Mouse (Mus musculus): ENCODE data around the gene Strn4. TPM values are rescaled to one million over a fixed set of nuclear protein-coding genes. Genes with fewer than 3 reads are reported as not detected.

The Strn4 gene
- polyA plus RNA-seq, 1 experiment from 2014 or later: 149 TPM

GRCm38 (mm10) chr7:16784498-16784976, 31.2 kb upstream of the Strn4 start:
- Histone ChIP-seq H3K27me3 (no peaks in the 10 kb centered on the region), H3K27ac (no peak overlapping the region), H3K36me3 (peaks cover 13% of the 10 kb centered on the region; the same call in 1 of the 2 replicates), H3K9ac (no peak overlapping the region), H3K4me3 (0 out of 2 replicates have a peak overlapping the region, but pooled peaks have one; percentile 2), H3K4me1 (peaks cover 23% of the 10 kb centered on the region), H3K4me2 (replicated peaks) (peak overlapping the region; percentile 99), H3K9me3 (no peaks in the 10 kb centered on the region)
- WGBS: 82% methylated on average over 10 of the region's 10 CpGs
- no peak for ATAC-seq (ENCODE audit: insufficient number of reproducible peaks, insufficient read depth, low FRiP score, low TSS enrichment)

DNA sequence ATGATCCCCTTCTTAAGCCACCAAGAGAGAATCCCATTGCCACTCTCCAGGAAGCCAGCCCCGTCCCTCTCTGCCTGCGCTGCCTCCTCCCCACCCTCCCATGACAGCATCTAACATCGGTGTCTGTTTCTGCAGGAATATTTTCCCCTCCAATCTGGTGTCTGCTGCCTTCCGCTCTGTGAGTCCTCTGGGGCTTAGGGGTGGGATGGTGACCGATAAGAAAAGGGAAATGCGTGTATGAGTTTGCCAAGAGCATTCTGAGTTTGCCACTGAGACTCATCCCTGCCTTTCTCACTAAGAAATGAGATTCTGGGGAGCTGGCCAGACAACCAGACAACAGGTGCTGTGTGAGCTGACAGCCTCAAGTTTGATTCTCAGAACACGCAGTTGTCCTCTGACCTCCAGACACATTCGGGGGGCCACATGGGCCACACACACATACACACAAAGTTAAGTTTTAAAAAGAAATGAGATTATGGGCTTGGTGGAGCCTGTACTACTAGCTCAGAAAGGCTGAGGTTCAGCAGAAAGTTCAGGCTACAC, 30.1 kb upstream of the Strn4 start:
- Histone ChIP-seq H3K4me3 (no peak overlapping the region), H3K27me3 (no peaks in the 10 kb centered on the region), H3K4me2 (replicated peaks) (no peak overlapping the region), H3K27ac (no peak overlapping the region), H3K4me1 (peaks cover 23% of the 10 kb centered on the region), H3K9me3 (no peaks in the 10 kb centered on the region), H3K36me3 (peaks cover 13% of the 10 kb centered on the region; the same call in 1 of the 2 replicates), H3K9ac (no peak overlapping the region)
- ATAC-seq (ENCODE audit: insufficient number of reproducible peaks, insufficient read depth, low FRiP score, low TSS enrichment): no peak
- 88% methylated on average over 8 of the region's 8 CpGs for WGBS

DNA sequence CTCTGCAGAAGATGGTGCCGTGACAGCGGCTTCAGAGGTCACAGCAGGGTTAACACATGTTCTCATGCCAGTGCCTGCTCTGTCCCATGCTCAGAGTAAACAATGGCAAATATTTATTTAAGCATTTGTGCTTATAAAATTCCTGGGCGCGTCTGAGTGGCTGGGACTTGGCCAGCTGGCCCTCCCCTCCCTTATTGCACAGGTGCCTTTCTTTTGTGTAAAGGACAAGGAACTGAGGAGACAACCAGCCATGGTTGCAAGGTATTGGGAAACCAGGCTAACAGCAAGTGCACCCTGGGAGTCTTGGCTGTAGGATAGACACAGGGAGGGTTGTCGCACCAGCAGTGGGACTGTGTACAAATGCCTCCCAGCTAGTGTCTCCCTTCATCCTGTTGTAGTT, 23.4 kb upstream of the Strn4 start:
- Histone ChIP-seq H3K27ac (no peak overlapping the region), H3K9me3 (no peaks in the 10 kb centered on the region), H3K4me2 (replicated peaks) (no peak overlapping the region), H3K4me3 (no peak overlapping the region), H3K36me3 (peaks cover 24% of the 10 kb centered on the region; the same call in 1 of the 2 replicates), H3K27me3 (no peaks in the 10 kb centered on the region), H3K4me1 (no peaks in the 10 kb centered on the region), H3K9ac (no peak overlapping the region)
- no peak for ATAC-seq (ENCODE audit: insufficient number of reproducible peaks, insufficient read depth, low FRiP score, low TSS enrichment)
- 67% methylated on average over 5 of the region's 5 CpGs for WGBS

DNA sequence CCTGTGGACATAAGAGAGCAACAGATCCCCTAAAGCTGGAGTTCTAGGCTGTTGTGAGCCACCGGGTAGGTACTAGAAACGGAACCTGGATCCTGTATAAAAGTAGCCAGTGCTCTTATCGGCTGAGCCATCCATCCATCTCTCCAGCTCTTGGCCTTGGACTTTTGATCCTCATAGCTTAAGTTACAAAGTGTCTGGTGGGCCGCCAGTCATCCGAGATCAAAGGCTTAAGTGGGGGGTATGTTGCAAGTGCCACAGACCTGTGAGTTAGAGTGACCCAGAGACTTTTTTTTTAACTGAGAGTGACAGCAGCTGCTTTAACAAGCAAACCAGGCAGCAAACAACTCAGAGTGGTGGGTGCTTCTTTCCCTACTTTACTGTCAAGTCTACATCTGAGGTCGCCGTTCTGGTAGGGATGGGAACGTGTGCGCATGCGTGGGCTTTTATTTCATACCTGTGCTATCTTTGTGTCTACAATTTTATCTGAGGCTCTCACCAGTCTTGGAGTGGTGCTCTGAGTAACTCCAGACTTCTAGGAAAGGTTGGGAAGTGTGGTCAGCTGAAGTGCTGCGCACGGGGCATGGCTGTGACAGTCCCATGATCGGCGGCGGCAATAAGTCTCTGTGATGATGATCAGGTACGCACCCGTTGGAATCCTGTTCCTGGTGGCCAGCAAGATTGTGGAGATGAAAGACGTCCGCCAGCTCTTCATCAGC, 22.5 kb upstream of the Strn4 start:
- Histone ChIP-seq H3K27ac (no peak overlapping the region), H3K4me2 (replicated peaks) (no peak overlapping the region), H3K4me3 (no peak overlapping the region), H3K4me1 (no peaks in the 10 kb centered on the region), H3K27me3 (no peaks in the 10 kb centered on the region), H3K9ac (no peak overlapping the region), H3K36me3 (peaks cover 26% of the 10 kb centered on the region; the same call in 1 of the 2 replicates), H3K9me3 (no peaks in the 10 kb centered on the region)
- 88% methylated on average over 19 of the region's 19 CpGs for WGBS
- no peak for ATAC-seq (ENCODE audit: insufficient number of reproducible peaks, insufficient read depth, low FRiP score, low TSS enrichment)

- Histone ChIP-seq H3K27ac (no peak overlapping the region), H3K9me3 (no peaks in the 10 kb centered on the region), H3K4me3 (no peak overlapping the region), H3K4me2 (replicated peaks) (no peak overlapping the region), H3K27me3 (no peaks in the 10 kb centered on the region), H3K9ac (no peak overlapping the region), H3K4me1 (no peaks in the 10 kb centered on the region), H3K36me3 (peaks cover 25% of the 10 kb centered on the region; the same call in 1 of the 2 replicates)
- ATAC-seq (ENCODE audit: insufficient number of reproducible peaks, insufficient read depth, low FRiP score, low TSS enrichment): no peak
- WGBS: 88% methylated on average over 5 of the region's 5 CpGs
Measured at GRCm38 (mm10) chr7:16794886-16795285, 20.8 kb upstream of the Strn4 start.

DNA sequence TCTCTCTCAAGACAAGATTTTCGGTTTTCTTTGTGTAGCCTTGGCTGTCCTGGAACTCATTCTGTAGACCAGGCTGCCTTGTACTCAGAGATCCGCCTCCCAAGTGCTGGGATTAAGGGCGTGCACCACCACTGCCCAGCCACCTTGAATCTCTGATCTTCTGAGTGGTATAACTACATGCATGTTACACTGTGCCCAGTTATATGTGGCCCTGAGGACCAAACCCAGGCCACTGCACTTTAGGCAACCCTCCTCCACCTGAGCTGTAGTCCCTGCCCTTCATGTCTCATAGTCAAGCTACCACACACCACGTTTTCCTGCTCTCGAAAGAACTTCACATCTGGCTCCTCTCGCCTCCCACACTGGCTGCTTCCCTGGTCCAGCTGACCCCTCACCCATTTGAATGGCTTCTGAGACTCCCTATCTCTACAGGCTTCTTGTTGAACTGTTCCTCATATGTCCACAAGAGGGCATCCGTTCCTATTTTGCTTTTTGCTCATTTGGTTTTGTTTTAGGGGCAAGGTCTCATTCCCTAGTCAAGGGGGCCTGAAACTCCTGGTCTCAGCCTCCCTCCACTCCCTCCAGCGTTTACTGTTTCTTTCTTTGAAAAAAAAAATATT, 11.2 kb upstream of the Strn4 start:
- H3K4me1 ChIP-seq: no peaks in the 10 kb centered on the region
- H3K4me3 ChIP-seq: no peak overlapping the region
- no peak overlapping the region for H3K4me2 ChIP-seq (replicated peaks)
- H3K27ac ChIP-seq: no peak overlapping the region
- 33% methylated on average over 8 of the region's 8 CpGs for WGBS
- no peak for ATAC-seq (ENCODE audit: insufficient number of reproducible peaks, insufficient read depth, low FRiP score, low TSS enrichment)
- H3K9ac ChIP-seq: no peak overlapping the region
- H3K9me3 ChIP-seq: no peaks in the 10 kb centered on the region
- H3K27me3 ChIP-seq: no peaks in the 10 kb centered on the region
- H3K36me3 ChIP-seq: peaks cover 16% of the 10 kb centered on the region

- 87% methylated on average over 9 of the region's 9 CpGs for WGBS
- H3K27ac ChIP-seq: no peak overlapping the region
- H3K4me3 ChIP-seq: no peak overlapping the region
- H3K4me1 ChIP-seq: peaks cover 20% of the 10 kb centered on the region
- ATAC-seq (ENCODE audit: insufficient number of reproducible peaks, insufficient read depth, low FRiP score, low TSS enrichment): no peak
- peaks cover 18% of the 10 kb centered on the region for H3K36me3 ChIP-seq
- H3K27me3 ChIP-seq: peaks cover 25% of the 10 kb centered on the region
- H3K9me3 ChIP-seq: no peaks in the 10 kb centered on the region
- no peak overlapping the region for H3K4me2 ChIP-seq (replicated peaks)
- no peak overlapping the region for H3K9ac ChIP-seq
Measured at GRCm38 (mm10) chr7:16807936-16808335, 7.8 kb upstream of the Strn4 start.

DNA sequence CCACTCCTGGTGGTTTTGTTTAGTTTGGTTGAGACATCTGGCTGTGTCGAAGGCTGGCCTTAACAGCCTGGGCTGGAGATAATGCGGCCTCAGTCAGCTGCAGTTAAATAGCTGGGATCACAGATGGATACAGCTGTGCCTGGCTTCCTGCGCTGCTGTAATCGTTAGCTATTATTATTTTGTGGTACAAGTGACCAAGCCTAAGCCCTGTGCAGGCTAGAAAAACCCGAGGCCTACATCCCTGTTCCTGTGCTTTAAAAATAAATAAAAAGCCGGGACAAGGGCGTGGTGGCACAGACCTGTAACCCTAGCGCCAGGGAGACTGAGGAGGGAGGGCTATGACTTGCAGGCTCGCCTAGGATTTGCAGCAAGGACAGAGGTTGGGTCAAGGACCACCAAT, 7.0 kb upstream of the Strn4 start:
- no peak overlapping the region for H3K9ac ChIP-seq
- H3K9me3 ChIP-seq: no peaks in the 10 kb centered on the region
- no peak overlapping the region for H3K4me2 ChIP-seq (replicated peaks)
- H3K36me3 ChIP-seq: peaks cover 23% of the 10 kb centered on the region
- H3K4me1 ChIP-seq: peaks cover 20% of the 10 kb centered on the region
- no peak overlapping the region for H3K4me3 ChIP-seq
- WGBS: 80% methylated on average over 9 of the region's 9 CpGs
- H3K27ac ChIP-seq: no peak overlapping the region
- peaks cover 25% of the 10 kb centered on the region for H3K27me3 ChIP-seq
- no peak for ATAC-seq (ENCODE audit: insufficient number of reproducible peaks, insufficient read depth, low FRiP score, low TSS enrichment)

- no peak overlapping the region for H3K4me2 ChIP-seq (replicated peaks)
- H3K9ac ChIP-seq: no peak overlapping the region
- H3K27ac ChIP-seq: no peak overlapping the region
- no peak overlapping the region for H3K4me3 ChIP-seq
- no peaks in the 10 kb centered on the region for H3K9me3 ChIP-seq
- 31% methylated on average over 10 of the region's 10 CpGs for WGBS
- H3K4me1 ChIP-seq: peaks cover 20% of the 10 kb centered on the region
- ATAC-seq (ENCODE audit: insufficient number of reproducible peaks, insufficient read depth, low FRiP score, low TSS enrichment): no peak
- H3K36me3 ChIP-seq: peaks cover 32% of the 10 kb centered on the region
- H3K27me3 ChIP-seq: peaks cover 25% of the 10 kb centered on the region
Measured at GRCm38 (mm10) chr7:16809739-16810138, 6.0 kb upstream of the Strn4 start.

- H3K4me3 ChIP-seq: peak overlapping the region; percentile 48
- WGBS: 48% methylated on average over 28 of the region's 28 CpGs
- peaks cover 32% of the 10 kb centered on the region for H3K36me3 ChIP-seq
- H3K27me3 ChIP-seq: peaks cover 25% of the 10 kb centered on the region
- H3K9me3 ChIP-seq: no peaks in the 10 kb centered on the region
- peaks cover 25% of the 10 kb centered on the region for H3K4me1 ChIP-seq
- H3K27ac ChIP-seq: no peak overlapping the region
- H3K4me2 ChIP-seq (replicated peaks): peak overlapping the region; percentile 96
- no peak for ATAC-seq (ENCODE audit: insufficient number of reproducible peaks, insufficient read depth, low FRiP score, low TSS enrichment)
- no peak overlapping the region for H3K9ac ChIP-seq
Measured at GRCm38 (mm10) chr7:16810399-16810919, 5.2 kb upstream of the Strn4 start.

GRCm38 (mm10) chr7:16810920-16811648, 4.6 kb upstream of the Strn4 start:
- no peaks in the 10 kb centered on the region for H3K9me3 ChIP-seq
- 5% methylated on average over 84 of the region's 90 CpGs for WGBS
- H3K9ac ChIP-seq: peak overlapping the region; percentile 56
- H3K4me2 ChIP-seq (replicated peaks): peak overlapping the region; percentile 96
- peaks cover 27% of the 10 kb centered on the region for H3K4me1 ChIP-seq
- ATAC-seq (ENCODE audit: insufficient number of reproducible peaks, insufficient read depth, low FRiP score, low TSS enrichment): no peak
- H3K36me3 ChIP-seq: peaks cover 32% of the 10 kb centered on the region
- peaks cover 25% of the 10 kb centered on the region for H3K27me3 ChIP-seq
- peak overlapping the region; percentile 48 for H3K4me3 ChIP-seq
- 0 out of 2 replicates have a peak overlapping the region, but pooled peaks have one; percentile 4 for H3K27ac ChIP-seq

All from embryonic facial prominence, embryonic 12.5 days (tissue).